Mouse (Mus musculus): ENCODE results near the gene Pcx.
"Not testable (repeated sequence)": the region's sequence is repeated elsewhere in the genome, so short reads cannot be mapped to it uniquely, and the experiment has no call there.

The Pcx gene

DNA sequence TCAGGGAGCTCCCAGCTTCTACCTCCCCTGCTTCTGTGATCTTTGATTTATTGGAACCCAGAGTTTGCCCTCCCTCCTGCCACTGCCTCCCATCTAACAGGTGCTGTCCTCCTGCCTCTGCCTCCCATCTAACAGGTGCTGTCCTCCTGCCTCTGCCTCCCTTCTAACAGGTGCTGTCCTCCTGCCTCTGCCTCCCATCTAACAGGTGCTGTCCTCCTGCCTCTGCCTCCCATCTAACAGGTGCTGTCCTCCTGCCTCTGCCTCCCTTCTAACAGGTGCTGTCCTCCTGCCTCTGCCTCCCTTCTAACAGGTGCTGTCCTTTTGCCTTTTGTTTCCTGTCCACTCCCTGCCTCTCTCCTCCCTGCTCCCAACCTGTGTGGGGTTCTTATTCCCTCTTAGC, 76.5 kb downstream of the Pcx start:
- not testable (repeated sequence) for DNase-seq (ENCODE audit: low read depth, low spot score)

DNA sequence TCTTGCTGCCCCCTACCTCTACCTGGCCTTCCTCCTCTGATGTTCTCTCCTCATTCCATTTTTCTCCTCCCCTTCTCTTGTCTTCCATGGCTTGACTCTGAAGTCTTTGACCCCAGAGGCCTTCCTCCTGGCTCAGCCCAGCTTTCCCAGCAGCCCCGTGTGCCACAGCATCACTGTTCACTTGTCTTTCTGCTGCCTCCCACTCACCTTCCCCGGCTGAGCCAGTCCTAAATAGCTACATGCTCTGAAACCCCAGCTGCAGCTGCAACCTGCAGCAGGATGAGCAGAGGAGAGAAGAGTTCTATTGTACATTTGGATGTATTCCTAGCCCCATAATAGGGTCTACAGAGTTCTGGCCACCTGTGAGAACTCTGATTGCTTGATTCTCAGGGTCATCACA, 77.2 kb downstream of the Pcx start:
- no peak for DNase-seq (ENCODE audit: low read depth, low spot score)

DNA sequence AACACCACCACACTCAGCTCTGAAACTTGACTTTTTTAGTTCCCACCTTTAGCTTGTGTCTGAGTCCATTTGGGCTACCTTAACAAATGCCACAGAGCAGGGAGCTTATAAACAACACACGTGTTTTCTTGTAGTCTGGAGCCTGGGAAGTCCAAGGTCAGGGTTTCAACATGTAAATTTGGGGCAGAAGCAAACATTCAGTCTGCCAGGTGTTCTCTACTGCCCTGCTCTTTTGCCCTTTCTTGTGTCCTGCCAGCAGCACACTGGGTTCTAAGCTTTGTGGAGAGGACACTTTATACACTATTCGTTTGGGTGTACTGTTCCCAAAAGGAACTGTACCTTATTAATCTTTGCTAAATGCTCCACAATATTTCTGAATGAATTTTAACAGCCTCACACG, 78.2 kb downstream of the Pcx start:
- DNase-seq (ENCODE audit: low read depth, low spot score), result no peak

DNA sequence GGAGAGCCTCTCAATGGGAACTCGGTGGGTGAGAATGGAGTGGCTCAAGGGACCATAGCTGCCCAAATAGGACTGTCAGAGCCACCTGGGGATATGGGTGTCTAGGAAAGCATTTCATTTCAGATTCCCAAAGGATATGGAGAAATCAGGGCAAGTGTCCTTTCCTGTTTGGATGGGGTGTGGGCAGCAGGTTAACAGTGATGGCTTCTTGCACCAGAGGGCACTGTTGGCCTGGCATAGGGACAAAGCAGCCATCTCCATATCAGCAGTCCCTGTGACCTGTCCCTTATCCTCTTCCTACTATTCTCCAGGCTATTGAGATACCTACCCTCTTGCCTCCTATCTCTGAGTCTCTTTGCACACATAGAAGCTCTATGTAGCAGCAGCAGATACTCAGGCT, 78.8 kb downstream of the Pcx start:
- no peak for DNase-seq (ENCODE audit: low read depth, low spot score)

DNA sequence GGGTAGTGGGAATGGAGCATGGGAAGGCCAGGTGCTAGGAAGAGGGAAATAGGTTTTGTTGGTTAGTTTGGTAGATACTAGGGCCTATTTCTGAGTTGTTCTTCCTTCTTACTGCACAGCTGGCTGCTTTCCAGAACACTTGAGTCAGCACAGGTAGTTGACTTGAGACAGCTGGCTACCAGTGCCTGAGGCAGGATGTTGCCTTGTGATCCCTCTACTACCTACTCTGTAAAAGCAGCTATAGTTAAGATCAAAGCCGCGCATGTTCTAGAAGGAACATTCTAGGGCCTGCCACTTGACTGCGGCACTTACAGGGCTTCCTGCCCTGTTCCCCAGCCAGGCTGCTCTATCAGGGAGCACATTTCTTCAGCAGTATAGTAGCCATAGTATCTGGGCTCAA, 79.8 kb downstream of the Pcx start:
- DNase-seq (ENCODE audit: low read depth, low spot score), result no peak

DNA sequence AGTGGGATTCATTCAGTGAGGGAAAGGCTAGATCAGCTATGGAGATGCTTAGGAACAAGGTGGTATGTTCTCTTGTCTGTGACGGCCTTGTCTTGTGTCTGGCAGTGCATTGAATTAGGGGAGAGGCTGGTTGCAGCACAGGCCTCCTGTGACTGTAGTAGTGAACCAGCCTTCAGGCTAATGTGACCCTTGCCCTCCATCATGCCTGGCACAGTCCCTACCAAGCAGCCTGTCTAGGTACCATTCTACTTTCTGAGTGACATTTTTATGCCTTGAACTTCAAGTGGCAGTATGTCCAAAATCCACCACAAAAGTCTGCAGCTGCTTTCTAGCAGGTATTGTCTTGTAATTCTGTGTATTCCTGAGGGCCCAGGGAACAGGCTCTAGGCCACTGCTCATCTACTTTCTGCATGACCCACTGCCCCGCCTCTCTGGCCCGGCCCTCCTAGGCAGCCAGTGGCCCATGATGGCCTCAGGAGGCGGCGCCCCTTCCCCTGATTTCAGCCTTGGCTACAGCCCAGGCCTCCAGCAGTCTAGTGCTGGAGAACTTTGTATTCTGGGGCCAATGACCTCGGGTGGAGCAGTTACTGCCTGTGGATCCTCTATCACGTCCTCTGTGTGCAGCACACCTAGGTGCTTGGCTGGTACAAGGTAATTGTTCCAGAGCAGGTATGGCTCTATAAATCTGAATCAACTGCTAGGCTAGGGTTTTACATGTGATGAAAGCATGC, 83.7 kb downstream of the Pcx start:
- no peak for DNase-seq (ENCODE audit: low read depth, low spot score)

DNA sequence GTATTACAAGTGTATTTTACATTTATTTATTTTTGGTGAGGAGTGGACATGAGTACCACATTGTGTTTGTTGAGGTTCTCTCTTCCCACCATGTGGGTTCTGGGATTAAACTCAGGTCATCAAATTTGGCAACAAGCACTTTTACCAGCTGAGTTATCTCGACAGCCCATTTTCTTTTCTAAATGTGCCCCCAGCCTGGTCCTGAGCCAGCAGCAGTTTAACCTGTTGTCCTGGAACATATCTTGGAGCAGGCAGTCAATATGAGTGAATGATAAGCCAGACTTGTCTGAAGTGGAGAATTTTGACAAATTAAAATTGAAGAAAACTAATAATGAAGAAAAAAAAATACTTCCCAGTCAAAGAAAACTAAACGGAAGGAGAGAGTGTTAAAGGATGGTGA, 85.8 kb downstream of the Pcx start:
- no peak for DNase-seq (ENCODE audit: low read depth, low spot score)

DNA sequence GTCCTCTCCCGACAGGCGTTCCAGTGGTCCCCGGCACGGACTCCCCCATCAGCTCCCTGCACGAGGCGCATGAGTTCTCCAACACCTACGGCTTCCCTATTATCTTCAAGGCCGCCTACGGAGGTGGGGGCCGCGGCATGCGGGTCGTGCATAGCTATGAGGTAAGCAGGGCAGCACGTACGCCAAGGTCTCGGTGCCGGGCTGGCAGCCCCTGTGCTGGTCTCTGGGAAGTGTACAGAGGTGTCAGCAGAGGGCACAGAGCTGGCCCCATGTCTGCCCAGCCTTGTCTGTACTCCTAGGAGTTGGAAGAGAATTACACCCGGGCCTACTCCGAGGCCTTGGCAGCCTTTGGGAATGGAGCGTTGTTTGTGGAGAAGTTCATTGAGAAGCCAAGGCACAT, 92.2 kb downstream of the Pcx start:
- no peak for DNase-seq (ENCODE audit: low read depth, low spot score)

DNA sequence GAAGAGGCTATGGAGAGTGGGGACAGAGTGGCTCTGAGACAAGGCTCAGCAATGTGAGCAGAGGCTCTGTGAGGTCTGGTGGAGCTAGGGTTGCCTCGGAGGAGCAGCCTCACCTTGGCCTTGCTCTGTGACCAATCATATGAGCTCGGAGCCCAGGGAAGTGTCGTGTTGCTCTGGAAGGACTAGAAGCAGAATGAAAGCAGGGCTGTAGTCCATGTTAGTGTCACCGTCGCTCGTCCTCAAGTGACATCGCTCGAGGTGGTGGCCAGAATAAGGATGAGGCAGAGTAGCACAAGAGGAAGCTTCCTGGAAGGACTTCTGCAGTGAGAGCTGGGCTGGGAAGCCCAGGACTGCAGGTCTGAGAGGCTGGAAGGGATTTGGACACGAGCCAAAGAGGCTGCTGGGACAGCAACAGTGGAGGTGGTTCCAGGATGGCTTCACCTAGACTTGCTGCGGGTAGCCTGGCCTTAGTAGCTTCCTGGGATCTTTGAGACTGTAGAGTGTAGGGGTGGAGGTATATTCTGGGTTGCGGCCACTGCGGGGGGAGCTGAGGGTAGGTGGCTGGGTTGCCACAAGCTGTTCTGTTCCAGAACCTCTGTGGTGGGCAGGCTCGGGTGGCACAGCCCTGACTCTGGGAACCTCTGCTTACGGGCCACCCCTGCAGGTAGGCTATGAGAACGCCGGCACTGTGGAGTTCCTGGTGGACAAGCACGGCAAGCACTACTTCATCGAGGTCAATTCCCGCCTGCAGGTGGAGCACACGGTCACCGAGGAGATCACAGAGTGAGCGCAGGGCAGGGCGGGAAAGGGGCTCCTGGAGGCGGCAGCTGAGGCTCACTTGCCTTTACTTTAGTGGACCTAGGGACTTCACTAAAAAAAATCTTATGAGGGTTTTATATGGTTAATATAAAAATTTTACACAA, 93.8 kb downstream of the Pcx start:
- no peak for DNase-seq (ENCODE audit: low read depth, low spot score)

DNA sequence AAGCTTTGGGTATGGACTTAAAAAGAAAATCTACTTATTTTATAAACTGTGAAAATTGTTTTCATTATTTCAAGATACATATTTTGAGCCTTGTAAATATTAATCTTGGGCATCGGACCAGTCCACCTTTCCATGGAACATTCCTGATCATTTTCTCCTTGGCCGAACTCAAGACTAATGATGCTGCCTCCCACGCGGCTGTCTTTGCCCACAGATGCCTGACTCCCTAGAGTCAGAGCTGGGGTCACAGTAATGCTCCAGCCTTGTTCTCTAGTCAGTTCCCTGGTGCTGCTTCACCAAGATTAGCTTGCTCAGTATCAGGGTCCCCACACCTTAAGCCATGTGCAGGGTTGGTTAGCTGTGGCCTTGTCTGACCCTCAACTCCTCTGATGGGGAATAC, 95.4 kb downstream of the Pcx start:
- no peak for DNase-seq (ENCODE audit: low read depth, low spot score)

DNA sequence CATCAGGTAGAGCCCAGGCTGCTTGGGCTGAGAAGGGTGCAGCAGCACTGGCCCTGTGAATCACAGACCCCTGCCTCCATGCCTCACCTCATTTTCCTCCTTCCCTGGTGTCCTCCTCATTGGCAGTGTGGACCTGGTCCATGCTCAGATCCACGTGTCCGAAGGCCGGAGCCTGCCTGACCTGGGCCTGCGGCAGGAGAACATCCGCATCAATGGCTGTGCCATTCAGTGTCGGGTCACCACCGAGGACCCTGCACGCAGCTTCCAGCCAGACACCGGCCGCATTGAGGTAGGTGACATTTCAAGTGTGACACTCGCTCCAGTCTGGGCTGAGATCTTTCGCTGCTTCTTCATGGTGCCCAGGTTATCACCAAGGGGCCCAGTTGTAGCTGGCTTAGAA, 97.1 kb downstream of the Pcx start:
- no peak for DNase-seq (ENCODE audit: low read depth, low spot score)

DNA sequence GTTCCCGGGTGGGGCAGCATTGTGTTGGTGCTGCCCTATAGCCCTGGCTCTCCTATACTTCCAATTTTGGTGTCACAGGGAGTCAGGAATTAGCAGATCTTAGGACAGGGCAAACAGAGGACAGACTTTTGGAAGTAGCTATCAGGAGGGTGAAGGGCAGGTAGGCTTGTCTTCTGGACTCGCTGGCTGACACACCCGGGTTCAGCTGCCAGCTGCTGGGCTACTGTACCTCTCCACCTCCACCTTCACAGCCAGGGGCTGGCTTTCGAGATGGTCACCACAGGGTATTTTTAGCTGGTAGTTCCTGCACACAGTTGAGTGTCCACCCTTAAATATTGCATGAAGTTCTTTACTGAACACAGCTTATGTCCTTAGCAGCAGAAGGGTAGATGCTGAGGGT, 98.2 kb downstream of the Pcx start:
- no peak for DNase-seq (ENCODE audit: low read depth, low spot score)

DNA sequence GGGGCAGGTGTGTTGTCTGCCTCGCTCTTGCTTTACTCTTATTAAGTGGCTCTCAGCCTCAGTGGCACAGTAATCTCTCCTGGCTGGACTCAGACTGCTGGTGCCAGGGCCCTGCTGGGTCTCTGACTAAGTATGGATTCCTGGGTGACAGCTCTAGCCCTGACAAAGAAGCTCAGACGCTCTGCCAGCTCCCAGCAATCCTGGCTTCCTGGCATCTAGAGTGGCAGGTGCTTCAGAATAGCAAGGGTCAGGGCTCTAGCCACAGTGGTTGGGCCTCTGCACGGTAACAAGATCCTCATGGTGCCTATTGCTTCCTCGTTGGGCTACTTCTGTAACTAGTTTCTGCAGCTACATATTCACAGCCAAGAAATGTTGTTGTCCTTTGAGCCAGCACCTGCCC, 99.8 kb downstream of the Pcx start:
- DNase-seq (ENCODE audit: low read depth, low spot score), result no peak

DNA sequence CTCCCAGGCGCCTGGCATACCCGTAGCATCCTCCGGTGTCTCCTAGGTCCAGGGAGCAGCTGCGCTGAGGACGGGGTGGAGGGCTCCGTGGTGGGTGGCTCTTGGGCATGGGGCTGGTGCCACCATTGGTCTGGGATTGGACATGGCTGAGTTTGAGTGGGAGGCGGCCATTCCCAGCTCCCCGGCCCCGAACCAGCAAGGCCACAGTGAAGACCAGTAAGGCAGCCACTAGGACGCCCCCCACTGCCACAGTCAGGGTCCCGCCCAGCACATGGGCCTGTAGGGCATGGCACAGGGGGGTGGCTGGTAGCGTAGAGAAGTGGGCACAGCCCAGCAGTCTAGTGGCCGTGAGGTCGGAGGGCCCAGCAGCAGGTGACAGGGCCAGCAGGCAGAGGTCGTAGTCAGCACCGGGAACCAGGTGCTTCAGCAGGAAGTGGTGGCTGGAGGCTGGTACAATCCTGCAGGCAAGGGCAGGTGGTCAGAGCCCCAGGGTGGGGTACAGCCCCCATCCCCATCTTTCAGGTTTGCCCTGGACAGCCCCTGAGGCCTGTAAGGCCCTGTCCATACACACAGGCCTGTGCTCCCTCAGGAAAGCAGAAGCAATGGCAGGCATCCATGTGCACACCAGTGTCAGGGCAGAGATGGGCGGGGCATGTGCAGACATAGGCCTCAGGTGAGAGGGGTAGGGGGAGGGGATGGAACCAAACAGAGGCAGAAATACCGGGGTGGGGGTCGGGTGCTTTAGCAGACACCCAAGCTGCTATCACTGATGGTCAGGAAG, 102.1 kb downstream of the Pcx start:
- DNase-seq (ENCODE audit: low read depth, low spot score), result no peak

DNA sequence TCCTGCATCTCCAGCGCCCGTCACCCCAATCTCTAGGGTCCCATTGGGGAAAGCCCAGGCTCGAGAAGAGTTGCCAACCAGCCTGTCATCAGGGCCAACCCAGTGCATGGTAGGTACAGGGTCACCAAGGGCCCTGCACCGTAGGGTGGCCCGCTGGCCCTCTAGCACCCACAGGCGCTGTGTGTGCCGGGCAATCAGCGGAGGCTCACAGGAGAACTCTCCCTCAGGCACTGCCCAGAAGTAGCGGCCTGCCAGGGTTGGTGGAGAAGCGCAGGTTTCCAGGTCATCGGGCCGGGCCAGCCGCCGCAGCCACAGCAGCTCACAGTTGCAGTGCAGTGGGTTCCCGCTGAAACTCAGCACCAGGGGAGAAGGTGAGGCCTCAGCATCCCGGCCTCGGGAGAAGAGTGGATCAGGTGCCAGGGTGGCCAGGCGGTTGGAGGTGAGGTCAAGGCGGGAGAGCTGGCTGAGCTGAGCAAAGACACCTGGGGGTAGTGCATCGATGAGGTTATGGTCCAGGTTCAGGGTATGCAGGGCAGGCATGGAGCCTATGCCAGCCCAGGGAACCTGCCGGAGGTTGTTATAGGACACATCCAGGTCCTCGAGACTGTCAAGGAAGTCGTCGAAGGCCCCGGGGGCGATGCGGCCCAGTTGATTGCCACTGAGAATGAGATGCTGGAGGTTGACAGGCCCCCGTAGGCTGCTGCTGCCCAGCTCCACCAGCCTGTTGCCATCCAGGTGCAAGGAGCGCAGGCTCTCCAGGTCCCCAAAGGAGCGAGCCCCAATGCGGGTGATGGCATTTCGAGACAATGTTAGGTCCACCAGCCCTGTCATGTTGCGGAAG, 103.4 kb downstream of the Pcx start:
- no peak for DNase-seq (ENCODE audit: low read depth, low spot score)

DNA sequence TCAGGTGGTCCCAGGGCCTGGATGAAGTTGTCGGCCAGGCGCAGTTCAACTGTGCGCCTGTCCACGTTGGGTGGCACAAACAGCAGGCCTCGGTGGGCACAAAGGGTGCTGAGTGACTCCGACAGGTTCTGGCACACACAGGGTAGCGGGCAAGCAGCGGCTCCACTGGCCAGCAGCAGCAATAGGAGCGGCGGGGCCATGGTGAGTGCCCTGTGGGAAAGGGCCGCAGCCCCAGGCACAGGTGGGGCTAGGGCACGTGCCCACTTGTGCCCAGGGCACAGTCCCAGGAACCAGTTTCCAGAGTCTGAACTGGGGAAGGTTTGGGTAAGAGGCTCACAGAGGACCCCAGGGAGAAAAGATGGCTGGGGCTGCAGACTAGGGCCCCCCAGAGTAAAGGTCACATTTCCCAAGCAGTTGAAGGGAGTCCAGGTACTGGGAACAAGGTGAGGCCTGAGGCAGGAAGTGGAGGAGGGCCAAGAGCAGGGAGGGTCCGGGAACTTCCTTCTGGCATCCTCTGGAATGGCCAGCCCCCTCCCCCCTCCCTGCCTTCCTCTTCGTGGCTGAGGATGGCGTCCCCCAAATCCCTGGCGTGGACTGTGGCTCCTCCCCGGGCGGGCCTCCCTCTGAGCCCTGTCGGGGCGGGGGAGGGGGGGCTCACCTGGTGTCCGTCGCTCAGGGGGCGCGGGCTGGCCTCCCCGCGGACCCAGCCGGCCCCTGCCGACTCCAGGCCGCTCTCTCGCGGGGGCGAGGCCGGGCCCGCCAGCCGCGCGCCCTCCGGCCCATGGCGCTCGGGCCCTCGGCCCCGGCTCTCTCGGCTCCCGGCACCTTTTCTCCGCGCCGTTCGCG, 104.3 kb downstream of the Pcx start:
- no peak for DNase-seq (ENCODE audit: low read depth, low spot score)

DNA sequence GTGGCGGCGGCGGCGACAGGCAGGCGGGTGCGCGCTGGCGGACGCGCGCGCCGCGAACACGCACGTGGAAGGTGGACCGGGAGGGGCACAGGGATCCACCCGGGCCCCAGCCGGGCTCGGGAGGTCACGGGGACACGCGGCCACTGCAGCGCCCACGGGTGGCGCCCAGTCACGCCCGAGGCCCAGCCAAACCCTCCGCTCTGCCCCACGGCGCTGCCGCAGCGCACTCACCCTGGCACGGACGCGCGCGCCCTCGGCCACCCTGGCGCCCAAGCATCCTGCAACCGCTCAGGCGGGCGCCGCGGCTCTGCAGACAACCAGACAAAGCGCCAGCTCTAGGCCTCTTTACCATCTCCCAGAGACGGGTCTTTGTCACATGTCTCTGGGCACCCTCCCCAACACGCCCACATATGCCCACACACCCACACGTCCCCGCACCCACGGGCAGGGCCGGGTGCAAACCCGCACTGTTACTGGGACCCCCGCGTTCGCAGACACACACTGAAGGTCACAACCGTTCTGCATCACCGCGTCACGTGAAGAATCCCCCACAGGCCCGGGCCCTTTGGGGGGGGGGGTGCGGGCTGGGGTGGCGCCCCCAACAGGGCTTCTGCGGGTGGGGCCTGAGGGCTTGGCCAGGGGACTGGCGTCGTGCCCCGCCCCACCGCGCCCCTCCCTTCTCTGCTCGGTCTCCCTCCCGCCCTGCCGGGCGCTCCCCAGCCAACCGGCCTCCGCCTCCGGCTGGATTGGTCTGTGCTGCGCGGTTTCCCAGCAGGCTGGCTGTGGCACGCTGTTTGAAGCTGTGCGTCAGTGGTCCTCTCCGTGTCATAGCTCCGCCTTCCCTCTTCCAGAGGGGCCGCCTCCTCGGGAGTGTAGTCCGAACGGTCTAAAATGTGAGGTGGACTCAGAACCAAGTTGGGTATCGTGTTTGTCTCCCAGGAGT, 105.2 kb downstream of the Pcx start, which contains the start of gene Lrfn4:
Gene Lrfn4 (minus strand): TSS at position 517 of the 943 bp plus-strand sequence.
- DNase-seq (ENCODE audit: low read depth, low spot score), result no peak

DNA sequence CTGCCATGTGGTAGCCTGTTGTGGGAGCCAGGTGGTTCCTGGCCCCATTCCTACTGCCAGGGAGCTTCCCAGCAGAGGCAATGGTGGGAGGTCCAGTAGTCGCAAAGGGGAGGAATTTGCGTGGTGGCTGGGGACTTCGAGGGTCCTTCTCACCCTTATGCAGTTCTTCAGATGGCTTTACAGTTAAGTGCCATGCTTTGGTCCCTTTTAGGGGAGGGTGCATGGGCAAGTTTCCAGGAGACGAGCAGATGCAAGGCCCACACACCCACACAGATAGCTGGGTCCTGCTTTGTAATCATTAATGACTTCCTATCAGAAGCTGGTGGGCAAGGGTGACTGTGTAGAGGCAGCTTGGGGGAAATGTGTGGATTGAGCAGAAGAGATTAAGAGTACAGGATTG, 106.3 kb downstream of the Pcx start:
- DNase-seq (ENCODE audit: low read depth, low spot score), result no peak

DNA sequence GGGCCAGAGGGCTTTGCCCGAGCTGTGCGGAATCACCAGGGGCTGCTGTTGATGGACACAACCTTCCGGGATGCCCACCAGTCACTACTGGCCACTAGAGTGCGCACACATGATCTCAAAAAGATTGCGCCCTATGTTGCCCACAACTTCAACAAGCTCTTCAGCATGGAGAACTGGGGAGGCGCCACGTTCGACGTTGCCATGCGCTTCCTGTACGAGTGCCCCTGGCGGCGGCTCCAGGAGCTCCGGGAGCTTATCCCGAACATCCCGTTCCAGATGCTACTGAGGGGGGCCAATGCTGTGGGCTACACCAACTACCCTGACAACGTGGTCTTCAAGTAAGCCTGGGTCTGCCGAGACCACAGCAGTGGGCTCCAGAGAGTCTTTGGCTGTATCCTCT, 107.9 kb downstream of the Pcx start:
- no peak for DNase-seq (ENCODE audit: low read depth, low spot score)
